Mouse (Mus musculus) effector memory CD4-positive, alpha-beta T cell, adult 5 months (primary cell): Measurements from ENCODE around the gene Ate1. TPM values are rescaled to one million over a fixed set of nuclear protein-coding genes. Genes with fewer than 3 reads are reported as not detected.

Experiments
- polyA plus RNA-seq: library from polyadenylated mRNA; unstranded; fragments of 100-300 nt; shearing (Covaris generic); gene quantifications from one replicate; pipeline ENCODE4 v1.2.1, GENCODE M21; 2017

Ate1 gene
- polyA plus RNA-seq, result 68.7 TPM

DNA sequence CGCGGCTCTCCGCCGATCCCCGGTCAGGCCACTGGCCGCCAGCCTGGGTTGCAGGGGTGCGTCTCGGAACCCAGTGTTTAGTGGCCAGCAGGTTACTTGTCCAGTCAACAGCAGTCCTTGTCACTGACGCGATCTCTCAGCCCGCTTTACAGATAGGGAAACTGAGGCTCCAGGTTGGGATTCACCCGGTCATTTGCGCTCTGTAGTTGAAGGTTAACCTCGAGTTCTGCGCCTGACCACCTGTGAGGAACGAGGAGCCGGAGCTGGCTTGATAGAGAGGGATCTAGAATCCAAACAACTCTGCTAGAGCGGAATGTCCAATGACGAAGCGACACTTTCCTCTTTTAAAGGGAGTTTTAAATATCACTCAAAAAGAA is at the start of gene Ate1:
Gene Ate1 (minus strand): TSS at position 321 of the 377 bp plus-strand sequence.

Other genes with a start within 250 kb of the Ate1 start
- gene Nsmce4a, start 52.7 kb upstream of the Ate1 start, polyA plus RNA-seq, result 150 TPM
- gene Tacc2, start 57.1 kb upstream of the Ate1 start, polyA plus RNA-seq, result 4.4 TPM